Mouse (Mus musculus) mouse embryonic stem cell (cell line): ENCODE measurements around the gene H2afx.
"Not testable (repeated sequence)": the region's sequence is repeated elsewhere in the genome, so short reads cannot be mapped to it uniquely, and the experiment has no call there.

ENCODE experiments used
- in situ Hi-C, 2 experiments: fragments of 300-500 bp; cut with MboI; formaldehyde crosslinking; loops; 1 replicate in 1 of 2; 3 replicates in 1 of 2; pipeline ENCODE4 v1.14.3; 2019 to 2020; ENCODE audit warnings: low sequenced_read_pairs in 2 of 2, low pct_unique_long_range_greater_than_20kb in 1 of 2, mixed read lengths in 1 of 2; ENCODE audit not compliant: unreplicated experiment in 1 of 2

The H2afx gene

DNA sequence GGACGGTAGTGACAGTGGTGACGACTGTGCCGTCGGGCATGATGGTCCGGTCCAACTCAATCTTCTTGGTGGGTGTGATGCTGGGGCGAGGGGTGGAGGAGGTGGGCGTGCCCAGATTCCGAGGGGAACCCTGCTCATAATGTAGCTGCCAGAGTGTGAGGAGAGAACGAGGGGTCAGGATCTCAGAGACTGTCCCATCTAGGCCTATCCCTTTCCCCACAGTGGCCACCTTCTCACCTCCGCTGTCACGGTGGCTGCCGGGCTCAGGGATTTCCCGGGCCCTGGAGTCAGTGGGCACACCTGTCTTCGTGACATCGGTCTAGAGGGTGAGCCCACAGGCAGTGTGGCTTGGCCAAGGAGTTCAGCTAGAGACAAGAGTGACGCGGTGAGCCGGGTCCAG lies 19.6 kb upstream of the H2afx start:
- in situ Hi-C loops, result no loop called here

DNA sequence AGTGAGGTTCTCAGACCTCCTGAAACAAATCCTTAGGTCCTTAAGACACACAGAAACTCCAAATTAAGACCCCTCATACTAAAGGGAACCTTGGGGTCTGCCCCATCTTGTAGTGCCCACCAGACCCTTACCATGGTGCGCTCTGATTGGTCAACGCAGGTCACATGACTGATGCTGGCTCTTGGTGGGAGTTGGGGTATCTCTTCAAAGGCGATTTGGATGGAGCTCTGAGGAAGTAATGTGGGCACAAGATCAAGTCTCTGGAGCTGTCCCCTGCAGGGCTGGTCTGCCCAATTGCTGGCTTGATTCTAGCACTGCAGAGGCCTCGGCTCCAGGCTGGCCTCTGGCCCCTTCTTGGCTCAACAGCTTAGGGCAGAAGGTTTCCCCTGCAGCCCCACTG lies 17.0 kb upstream of the H2afx start:
- in situ Hi-C loops, result no loop called here

DNA sequence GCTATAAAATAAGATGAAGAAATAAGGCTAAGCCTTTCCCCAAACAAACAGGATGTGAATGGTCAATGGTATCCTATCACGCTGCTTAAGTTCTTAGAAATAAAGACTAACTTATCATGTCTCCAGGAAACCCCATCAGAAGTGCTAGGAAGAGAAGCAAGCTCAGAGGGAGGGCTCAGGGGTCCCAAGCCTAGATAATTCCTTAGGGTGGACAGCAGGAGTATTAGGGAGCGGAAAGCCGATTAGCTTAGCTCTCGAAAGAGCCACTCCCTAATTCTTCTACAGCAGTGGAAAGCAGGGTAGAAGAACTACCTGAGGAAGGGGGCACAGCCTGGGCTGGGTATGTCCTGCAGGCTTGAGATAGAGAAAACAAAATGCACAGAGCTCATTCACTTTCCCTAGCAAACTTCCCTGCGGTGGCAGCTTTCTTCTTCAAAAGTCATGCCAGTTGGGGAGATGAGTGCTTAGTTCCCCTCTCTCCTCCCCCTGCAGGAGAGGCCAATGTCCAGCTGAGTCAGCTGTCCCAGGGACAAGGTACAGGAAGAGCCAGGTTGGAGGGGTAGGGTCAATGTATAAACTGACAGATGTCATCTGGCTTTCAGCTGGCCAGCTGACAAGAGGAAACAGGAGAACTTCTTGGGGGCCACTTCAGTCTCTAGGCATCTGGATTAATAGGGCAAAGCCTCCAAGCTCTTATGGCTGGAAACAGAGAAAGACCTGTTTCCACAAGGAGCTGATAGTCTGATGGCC lies 16.2 kb upstream of the H2afx start:
- in situ Hi-C loops, result no loop called here

DNA sequence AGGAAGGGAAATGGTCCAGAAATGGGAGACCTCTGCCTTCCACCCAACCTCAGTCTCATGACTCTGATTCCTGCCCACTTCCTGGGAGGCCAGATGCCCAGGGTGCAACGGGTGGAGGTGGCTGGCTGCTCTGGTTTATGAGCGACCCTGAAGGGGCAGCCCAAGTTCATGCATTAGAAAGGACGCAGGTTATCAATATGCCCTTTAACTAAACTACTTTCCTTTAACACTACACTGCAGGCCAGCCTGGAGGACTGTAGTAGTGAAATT lies 15.7 kb upstream of the H2afx start:
- in situ Hi-C loops, result no loop called here

DNA sequence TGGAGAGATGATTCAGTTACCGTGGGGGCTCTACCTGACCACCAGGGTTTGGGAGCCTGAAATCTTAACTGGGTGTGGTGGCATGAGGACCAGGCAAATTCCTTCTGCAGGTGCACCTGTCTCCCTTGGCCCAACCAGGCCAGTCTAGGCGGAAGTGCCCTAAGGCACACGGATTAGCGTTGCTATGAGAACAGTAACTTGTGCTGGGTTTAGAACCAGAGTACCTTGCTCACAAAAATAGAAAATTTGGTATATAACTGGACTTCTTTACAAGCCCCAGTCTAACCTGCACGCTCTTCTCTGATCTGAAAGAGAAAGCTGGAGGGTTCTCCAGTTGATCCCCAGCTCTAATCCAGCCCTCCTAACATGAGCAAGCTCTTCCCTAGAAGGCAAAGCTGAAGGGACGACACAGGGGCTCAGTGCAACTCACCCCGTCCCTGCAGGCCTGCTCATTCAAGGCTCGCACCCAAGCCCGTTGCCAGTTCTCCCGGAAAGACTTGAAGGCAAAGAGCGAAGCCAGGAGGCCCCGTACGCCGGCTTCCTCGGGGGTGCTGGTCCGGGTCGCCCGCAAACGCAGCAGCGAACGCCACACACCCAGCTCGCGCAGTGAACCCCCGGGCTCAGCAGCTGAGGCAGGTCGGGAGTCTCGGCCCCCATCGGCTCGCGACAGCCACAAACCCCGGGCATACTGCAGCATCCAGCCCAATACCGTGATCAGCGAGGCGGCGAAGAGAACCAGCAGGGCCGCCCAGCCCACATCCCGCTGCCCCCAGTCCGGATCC lies 15.2 kb upstream of the H2afx start:
- in situ Hi-C loops, result no loop called here

DNA sequence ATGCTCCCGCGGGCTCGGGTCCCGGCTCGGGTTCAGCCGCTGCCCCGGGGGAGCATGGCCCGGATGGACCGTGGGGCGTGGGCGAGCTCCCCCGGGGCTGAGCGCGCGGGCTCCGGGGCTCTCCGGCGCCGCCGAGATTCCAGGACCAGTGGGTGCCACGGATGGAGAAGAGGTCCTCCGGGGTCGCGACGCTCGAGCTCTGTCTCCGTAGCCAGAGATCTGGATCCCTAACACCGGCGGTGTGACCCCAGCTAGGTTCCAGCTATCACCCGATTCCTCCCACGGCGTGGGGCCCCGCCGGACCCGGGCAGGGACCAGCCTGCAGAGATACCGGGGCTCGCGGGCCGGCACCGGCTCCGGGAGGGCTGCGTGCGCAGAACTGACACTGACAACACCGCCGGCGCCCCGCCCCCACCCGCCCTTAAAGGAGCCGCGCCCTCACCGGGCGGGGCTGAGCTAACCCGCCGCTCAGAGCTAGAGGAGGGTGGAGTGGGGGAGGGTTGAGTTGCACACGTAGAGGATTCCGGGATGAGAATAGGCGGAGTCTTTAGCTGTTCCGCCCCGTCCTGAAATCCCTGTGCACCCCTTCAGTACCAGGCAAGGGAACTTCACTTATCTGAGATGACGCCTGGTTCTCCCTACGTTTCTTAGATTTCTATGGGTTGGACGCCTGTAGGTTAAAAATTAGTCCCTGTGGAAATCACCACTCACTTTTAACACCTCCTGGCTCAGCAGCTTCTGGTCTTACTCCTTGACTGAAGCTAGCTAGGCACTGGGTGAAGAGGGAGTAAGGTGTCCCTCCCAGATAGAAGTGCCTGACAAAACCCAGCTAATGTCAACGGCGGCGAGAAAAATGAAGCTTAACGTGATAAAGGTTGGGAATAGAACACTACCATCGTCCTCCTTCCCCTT lies 14.4 kb upstream of the H2afx start, which contains the start of gene C2cd2l:
C2cd2l (minus strand) TSS at position 399 of the 912 bp plus-strand sequence.
- in situ Hi-C loops, result no loop called here

DNA sequence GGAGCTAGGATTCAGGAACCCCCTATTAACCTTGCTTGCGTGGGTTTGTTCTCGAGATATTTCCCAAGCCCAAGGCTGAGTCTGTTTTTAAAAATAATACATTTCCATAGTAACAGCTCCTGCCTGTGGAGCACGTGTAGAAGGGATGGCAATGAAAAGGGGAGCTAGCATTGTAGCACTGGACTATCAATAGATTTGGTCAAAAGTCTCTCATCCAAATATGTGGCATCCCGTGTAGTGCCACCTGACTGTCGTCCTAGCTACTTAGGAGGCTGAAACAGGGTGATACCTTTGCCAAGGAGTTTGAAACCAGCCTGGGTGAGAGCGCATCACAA lies 13.7 kb upstream of the H2afx start:
- in situ Hi-C loops, result no loop called here

DNA sequence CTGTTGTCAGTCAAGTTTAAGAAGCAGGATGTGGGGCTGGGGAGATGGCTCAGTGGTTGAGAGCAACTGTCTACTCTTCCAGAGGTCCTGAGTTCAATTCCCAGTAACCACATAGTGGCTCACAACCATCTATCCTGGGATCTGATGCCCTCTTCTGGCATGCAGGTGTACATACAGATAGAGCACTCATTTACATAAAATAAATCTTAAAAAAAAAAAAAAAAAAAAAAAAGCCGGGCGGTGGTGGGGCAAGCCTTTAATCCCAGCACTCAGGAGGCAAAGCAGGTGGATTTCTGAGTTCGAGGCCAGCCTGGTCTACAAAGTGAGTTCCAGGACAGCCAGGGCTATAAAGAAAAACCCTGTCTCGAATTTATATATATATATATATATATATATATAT lies 10.8 kb upstream of the H2afx start:
- in situ Hi-C loops, result not testable (repeated sequence)

DNA sequence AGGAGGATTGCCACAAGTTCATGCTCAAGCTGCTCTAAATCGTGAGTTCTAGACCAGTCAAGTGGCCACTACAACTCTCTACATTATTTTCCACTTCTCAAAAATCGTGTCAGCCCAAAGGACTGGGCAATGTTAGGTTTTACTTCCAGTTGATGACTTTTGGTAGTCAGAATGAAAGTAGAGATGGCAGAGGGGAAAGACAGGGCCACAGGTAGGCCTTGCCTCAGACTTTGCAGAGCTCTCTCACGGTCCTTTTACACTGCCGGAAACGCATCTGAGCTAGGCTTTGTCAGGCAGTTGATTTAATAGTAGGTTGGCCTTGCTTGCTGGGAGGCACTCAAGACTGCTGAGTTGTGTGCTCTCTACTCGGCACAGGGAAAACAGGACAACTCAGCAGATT lies 10.3 kb upstream of the H2afx start:
- in situ Hi-C loops, result no loop called here

DNA sequence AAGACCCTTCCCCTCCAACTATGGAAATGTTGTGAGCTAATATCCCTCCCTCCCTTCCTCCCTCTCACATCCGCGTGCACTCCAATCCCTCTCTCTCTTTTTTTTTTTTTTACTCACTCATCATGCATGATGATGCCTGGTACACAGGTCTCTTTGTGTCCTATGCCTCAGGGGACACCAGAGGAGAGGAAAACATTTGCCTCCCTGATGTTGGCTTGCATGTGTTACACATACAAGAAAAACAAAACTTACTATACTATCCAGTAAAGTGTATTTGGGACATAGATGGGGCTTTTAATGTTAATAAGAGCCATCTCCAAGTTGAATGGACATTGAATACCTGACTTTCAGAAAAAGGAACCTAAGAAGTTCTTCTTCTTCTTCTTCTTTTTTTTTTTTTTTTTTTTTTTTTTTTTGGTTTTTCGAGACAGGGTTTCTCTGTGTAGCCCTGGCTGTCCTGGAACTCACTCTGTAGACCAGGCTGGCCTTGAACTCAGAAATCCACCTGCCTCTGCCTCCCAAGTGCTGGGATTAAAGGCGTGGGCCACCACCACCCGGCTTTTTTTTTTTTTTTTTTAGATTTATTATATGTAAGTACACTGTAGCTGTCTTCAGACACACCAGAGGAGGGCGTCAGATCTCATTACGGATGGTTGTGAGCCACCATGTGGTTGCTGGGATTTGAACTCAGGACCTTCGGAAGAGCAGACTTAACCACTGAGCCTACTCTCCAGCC lies 9.3 kb upstream of the H2afx start:
- in situ Hi-C loops, result not testable (repeated sequence)

DNA sequence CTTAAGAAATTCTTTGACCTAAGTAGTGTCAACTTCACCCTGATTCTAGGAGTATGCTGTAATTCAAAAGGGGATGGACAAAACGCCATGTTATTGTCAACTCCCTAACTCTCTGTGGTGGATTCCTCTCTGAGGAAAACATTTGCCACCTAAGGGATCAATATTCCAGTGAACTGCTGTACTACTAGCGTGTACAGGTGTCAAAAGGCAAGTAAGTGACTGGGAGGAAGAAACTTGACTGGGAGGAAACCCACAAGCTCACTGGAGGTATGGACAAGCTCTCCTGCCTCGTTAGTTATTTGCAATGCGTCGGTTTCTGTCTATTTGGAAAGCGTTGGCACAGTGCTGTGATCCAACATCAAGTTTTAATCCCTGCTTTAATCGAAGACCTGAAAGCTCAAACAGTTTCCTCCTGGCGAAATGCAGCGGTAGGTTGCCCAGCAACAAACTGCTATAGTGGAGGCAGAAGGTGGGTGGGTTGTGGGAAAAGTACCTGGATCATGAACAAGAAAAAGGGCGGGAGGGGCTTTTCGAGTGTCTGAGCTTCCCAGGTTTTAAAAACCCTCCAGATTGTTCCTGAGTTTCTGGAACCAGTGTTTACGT lies 8.6 kb upstream of the H2afx start, which contains the start of gene Dpagt1:
Dpagt1 (plus strand) TSS at position 252 of the 603 bp plus-strand sequence.
- in situ Hi-C loops, result no loop called here

DNA sequence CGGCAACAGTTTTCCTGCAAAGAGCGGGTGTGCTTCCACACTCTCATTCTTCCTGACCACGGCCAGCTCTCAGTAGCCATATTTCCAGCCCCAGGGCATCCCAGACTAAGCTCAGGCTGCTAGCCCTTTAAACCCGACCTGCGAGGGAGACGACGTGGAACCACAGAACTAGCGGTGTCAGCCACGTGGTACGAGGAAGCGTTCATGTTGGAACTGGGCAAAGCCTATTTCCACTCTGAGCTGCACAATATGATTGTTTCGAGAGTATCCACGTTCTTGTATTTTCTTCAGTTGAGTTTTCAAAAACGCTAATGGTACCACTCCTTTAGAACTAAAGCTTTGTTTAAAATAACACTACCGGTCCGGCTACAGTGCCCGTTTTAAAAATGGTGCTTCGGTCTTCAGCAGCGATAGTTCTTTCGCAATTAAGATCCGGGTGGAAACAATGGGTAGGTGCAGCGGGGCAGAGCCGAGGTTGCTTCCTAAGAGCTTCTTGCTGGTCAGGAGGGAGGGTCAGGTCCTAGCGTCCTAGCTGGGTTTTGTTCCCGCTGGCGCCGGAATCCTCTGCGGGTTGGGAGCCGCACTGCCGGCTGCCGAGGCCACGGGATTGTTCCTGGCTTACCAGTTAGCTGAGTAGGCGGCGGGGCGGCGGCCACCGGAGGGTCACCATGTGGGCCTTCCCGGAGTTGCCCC lies 8.0 kb upstream of the H2afx start:
- in situ Hi-C loops, result no loop called here

DNA sequence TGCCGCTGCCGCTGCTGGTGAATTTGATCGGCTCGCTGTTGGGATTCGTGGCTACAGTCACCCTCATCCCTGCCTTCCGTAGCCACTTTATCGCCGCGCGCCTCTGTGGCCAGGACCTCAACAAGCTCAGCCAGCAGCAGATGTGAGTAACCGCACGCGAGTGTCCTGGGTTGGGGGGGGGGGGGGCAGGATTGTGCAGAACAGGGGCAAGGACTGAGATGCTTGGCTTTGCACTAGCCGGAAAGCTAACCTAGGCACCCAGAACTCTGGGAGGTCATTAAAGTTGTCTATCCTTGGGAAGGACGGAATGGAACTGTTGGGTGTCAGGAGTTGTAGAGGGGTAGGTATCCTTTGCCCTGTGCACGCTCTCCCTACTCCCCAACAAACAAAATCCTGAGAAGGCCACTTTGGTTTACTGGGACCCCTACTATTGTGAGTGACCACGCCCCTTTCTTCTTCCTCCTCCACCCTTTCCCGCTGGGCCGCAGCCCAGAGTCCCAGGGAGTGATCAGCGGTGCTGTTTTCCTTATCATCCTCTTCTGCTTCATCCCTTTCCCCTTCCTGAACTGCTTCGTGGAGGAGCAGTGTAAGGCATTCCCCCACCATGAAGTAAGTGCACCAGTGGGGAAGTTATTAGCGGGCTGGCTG lies 7.3 kb upstream of the H2afx start:
- in situ Hi-C loops, result no loop called here

DNA sequence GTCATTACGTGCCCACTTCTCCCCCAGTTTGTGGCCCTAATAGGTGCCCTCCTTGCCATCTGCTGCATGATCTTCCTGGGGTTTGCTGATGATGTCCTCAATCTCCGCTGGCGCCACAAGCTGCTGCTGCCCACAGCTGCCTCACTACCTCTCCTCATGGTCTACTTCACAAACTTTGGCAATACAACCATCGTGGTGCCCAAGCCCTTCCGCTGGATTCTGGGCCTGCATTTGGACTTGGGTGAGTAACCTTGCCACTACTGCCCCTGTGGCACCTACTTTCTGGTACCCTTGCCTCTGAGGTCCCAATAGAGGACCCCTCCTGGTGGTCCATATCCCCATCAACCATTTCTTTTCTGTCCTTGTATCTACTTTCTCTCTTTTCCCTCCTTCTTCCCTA lies 6.6 kb upstream of the H2afx start:
- in situ Hi-C loops, result no loop called here

DNA sequence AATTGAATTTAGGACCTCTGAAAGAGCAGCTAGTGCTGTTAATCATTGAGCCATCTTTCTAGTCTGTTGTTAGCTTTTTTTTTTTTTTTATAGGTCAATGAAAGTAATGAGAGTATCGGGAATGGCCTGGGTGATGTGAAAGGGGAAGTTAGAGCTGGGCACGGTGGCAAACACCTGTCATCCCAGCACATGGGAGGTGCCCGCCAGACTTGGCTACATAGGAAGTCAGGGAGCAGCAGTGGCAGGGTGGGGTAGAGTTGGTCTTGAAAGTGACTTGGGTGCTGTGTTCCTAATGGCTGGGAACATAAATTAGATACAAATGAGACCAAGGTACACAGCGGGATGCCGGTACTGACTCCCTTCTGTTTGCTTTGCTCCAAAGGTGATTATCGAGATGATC lies 3.8 kb upstream of the H2afx start:
- in situ Hi-C loops, result no loop called here

DNA sequence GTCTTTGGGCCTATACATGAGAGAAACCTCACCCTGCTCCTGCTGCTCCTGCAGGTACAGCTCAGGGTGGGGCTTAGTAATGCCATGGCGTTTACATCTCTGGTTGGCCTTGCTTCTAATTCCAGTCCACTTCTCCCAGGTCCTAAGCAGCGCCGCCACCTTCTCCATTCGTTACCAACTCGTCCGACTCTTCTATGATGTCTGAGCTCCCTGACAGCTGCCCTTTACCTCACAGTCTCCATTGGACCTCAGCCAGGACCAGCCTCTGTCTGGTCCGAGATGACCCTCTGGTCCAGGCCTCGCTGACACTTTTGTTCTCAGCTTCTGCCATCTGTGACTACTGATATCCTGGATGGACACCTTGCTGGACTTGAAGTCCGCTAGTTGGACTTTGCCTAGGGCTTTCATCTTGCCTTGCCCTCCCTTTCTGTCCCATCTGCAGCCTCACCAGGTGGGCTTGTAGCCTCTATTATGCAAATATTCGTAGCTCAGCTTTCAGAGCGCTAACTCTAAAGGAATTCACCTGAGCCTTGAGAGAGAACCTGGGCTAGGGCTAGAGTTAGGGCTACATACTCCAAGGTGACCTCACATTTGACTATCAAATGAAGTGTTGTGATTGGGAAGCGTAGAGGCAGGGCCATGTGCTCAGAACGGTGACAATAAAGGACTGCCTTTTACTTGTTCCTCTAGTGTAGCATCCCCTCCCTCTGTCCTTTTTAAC lies 1.4 kb upstream of the H2afx start:
- in situ Hi-C loops, result no loop called here
